Mouse (Mus musculus) G1E (cell line): ENCODE data around the gene Gse1. TPM values are rescaled to one million over a fixed set of nuclear protein-coding genes. Genes with fewer than 3 reads are reported as not detected.

Experiments
- ATAC-seq: 2 replicates; pipeline ENCODE4 v1.8.0; 2016; ENCODE audit warnings: mild to moderate bottlenecking; ENCODE audit not compliant: insufficient number of reproducible peaks, poor library complexity, low FRiP score, severe bottlenecking; ENCODE audit errors: extremely low read depth
- DNase-seq: peaks from one replicate; pipeline ENCODE4 v3.0.0; 2012; ENCODE audit warnings: low spot score
- H3K27me3 ChIP-seq: 2 replicates; pipeline ENCODE4 v1.6.1; 2012; ENCODE audit warnings: mild to moderate bottlenecking, low read length, inconsistent platforms; ENCODE audit not compliant: insufficient read depth
- H3K36me3 ChIP-seq: replicated peaks from 2 replicates; pipeline ENCODE3; 2012; ENCODE audit warnings: mild to moderate bottlenecking, inconsistent platforms
- H3K4me1 ChIP-seq: 2 replicates; pipeline ENCODE4 v1.6.1; 2012; ENCODE audit warnings: low read depth, low read length, inconsistent platforms, mixed read lengths; ENCODE audit not compliant: insufficient read depth
- H3K4me3 ChIP-seq: 2 replicates; pipeline ENCODE4 v1.5.1; 2012; ENCODE audit warnings: low read depth, mild to moderate bottlenecking, inconsistent platforms, low read length, moderate library complexity, mixed read lengths
- H3K9me3 ChIP-seq: replicated peaks from 2 replicates; pipeline ENCODE4 v1.6.1; 2012; ENCODE audit warnings: inconsistent platforms
- CTCF ChIP-seq: IDR thresholded peaks from 2 replicates; pipeline ENCODE4 v1.5.1; 2012; ENCODE audit warnings: low read depth, low read length, inconsistent platforms, mixed read lengths
- GATA1 ChIP-seq: IDR thresholded peaks from 2 replicates; pipeline ENCODE4 v1.6.1; 2012; ENCODE audit warnings: borderline replicate concordance, low read length, inconsistent platforms, mixed read lengths
- GATA2 ChIP-seq: IDR thresholded peaks from 2 replicates; pipeline ENCODE4 v1.6.1; 2012; ENCODE audit warnings: low read depth, low read length, inconsistent platforms, borderline replicate concordance
- POLR2AphosphoS5 ChIP-seq: IDR thresholded peaks from 2 replicates; pipeline ENCODE4 v1.6.1; 2012; ENCODE audit warnings: low read depth, low read length, inconsistent platforms; ENCODE audit not compliant: insufficient replicate concordance
- TAL1 ChIP-seq: conservative IDR thresholded peaks from 2 replicates; pipeline ENCODE4 v1.6.1; 2012; ENCODE audit warnings: low read depth, low read length, inconsistent platforms, mixed read lengths
- polyA plus RNA-seq: library from polyadenylated mRNA; stranded (reverse); fragments of >175 nt; gene quantifications from 2 replicates; pipeline ENCODE4 v1.2.3, GENCODE M21; 2012
- total RNA-seq, 2 experiments: library from RNA; stranded (forward) in 1 of 2; stranded (reverse) in 1 of 2; fragments of 200-1000 nt in 1 of 2; fragments of >200 nt in 1 of 2; fragmentation: Nextera tagmentation in 1 of 2; gene quantifications; 2 replicates each; pipeline ENCODE4 v1.2.3; 2014 to 2017

Gene Gse1
- total and polyA plus RNA-seq, 3 experiments: 6.3 to 106 (median 48.4) TPM

- H3K4me1 ChIP-seq: no peaks in the 10 kb centered on the region
- H3K36me3 ChIP-seq: no peaks in the 10 kb centered on the region
- DNase-seq (no peak), ATAC-seq (no peak)
- no peak for TF ChIP-seq TAL1
- TF ChIP-seq GATA2: no peak
- TF ChIP-seq GATA1: no peak
- TF ChIP-seq POLR2AphosphoS5: no peak
- TF ChIP-seq CTCF: no peak
- H3K27me3 ChIP-seq: peaks cover 90% of the 10 kb centered on the region
- H3K9me3 ChIP-seq: peaks cover 15% of the 10 kb centered on the region
- no peak overlapping the region for H3K4me3 ChIP-seq
Observed at GRCm38 (mm10) chr8:120436491-120437030, 208.3 kb downstream of the Gse1 start.

- Histone ChIP-seq H3K4me1 (no peaks in the 10 kb centered on the region), H3K4me3 (no peak overlapping the region), H3K27me3 (peaks cover 94% of the 10 kb centered on the region), H3K36me3 (no peaks in the 10 kb centered on the region), H3K9me3 (peaks cover 15% of the 10 kb centered on the region)
- TF ChIP-seq GATA2 (no peak), POLR2AphosphoS5 (no peak), CTCF (no peak), GATA1 (no peak), TAL1 (no peak)
- ATAC-seq: no peak
- no peak for DNase-seq
Observed at GRCm38 (mm10) chr8:120437207-120437606, 209.0 kb downstream of the Gse1 start.

GRCm38 (mm10) chr8:120437666-120438395 is 209.6 kb downstream of the Gse1 start:
- TF ChIP-seq POLR2AphosphoS5 (no peak), GATA2 (no peak), TAL1 (no peak), CTCF (no peak), GATA1 (no peak)
- DNase-seq (no peak), ATAC-seq (no peak)
- no peak overlapping the region for H3K4me3 ChIP-seq
- H3K9me3 ChIP-seq: peaks cover 15% of the 10 kb centered on the region
- H3K36me3 ChIP-seq: no peaks in the 10 kb centered on the region
- H3K27me3 ChIP-seq: peaks cover 94% of the 10 kb centered on the region
- H3K4me1 ChIP-seq: no peaks in the 10 kb centered on the region

- H3K27me3 ChIP-seq: peaks cover 93% of the 10 kb centered on the region
- H3K4me3 ChIP-seq: no peak overlapping the region
Observed at GRCm38 (mm10) chr8:120439309-120439708, 211.1 kb downstream of the Gse1 start.

GRCm38 (mm10) chr8:120440739-120441138 is 212.5 kb downstream of the Gse1 start:
- TF ChIP-seq CTCF: no peak
- TF ChIP-seq POLR2AphosphoS5: no peak
- TF ChIP-seq GATA1: no peak
- no peak for TF ChIP-seq GATA2
- no peak for TF ChIP-seq TAL1
- Histone ChIP-seq H3K4me1 (peaks cover 7% of the 10 kb centered on the region), H3K9me3 (no peaks in the 10 kb centered on the region), H3K27me3 (peaks cover 91% of the 10 kb centered on the region), H3K4me3 (no peak overlapping the region), H3K36me3 (no peaks in the 10 kb centered on the region)
- ATAC-seq (no peak), DNase-seq (no peak)

More at GRCm38 (mm10) chr8:120439309-120439708, 211.1 kb downstream of the Gse1 start:
- H3K36me3 ChIP-seq: no peaks in the 10 kb centered on the region
- H3K4me1 ChIP-seq: no peaks in the 10 kb centered on the region
- TF ChIP-seq TAL1 (no peak), POLR2AphosphoS5 (no peak), CTCF (no peak), GATA2 (no peak), GATA1 (no peak)
- no peak for DNase-seq
- ATAC-seq: no peak
- H3K9me3 ChIP-seq: peaks cover 3% of the 10 kb centered on the region

GRCm38 (mm10) chr8:120441637-120442036 is 213.4 kb downstream of the Gse1 start:
- peaks cover 8% of the 10 kb centered on the region for H3K4me1 ChIP-seq
- H3K27me3 ChIP-seq: peaks cover 87% of the 10 kb centered on the region
- ATAC-seq: no peak
- TF ChIP-seq TAL1 (no peak), GATA2 (no peak), POLR2AphosphoS5 (no peak), GATA1 (no peak), CTCF (no peak)
- no peak overlapping the region for H3K4me3 ChIP-seq
- DNase-seq: no peak
- H3K36me3 ChIP-seq: no peaks in the 10 kb centered on the region
- H3K9me3 ChIP-seq: no peaks in the 10 kb centered on the region
